Mouse (Mus musculus) forebrain, embryonic 11.5 days (tissue): ENCODE results near the gene Acta2. TPM values are rescaled to one million over a fixed set of nuclear protein-coding genes. Genes with fewer than 3 reads are reported as not detected.

ENCODE experiments used
- ATAC-seq: fragments of 200-750 bp; cut with Nextera tagmentation; replicated peaks from 2 replicates; pipeline ENCODE4 v1.8.0; 2017; ENCODE audit warnings: moderate TSS enrichment; ENCODE audit not compliant: low FRiP score
- DNase-seq: peaks from one replicate; pipeline ENCODE4 v3.0.0-alpha.2; 2017; ENCODE audit warnings: low spot score
- H3K27ac ChIP-seq: fragments of 300-500 bp; sonication (generic); 2 replicates; pipeline ENCODE4 v1.5.1; 2014; ENCODE audit warnings: low read depth, low read length
- H3K27me3 ChIP-seq: fragments of 300-500 bp; sonication (generic); 2 replicates; pipeline ENCODE4 v1.6.1; 2014; ENCODE audit warnings: mild to moderate bottlenecking, low read length, mixed read lengths; ENCODE audit not compliant: control insufficient read depth, insufficient read depth
- H3K36me3 ChIP-seq: fragments of 300-500 bp; sonication (generic); 2 replicates; pipeline ENCODE4 v1.6.1; 2014; ENCODE audit warnings: mild to moderate bottlenecking, low read length, moderate library complexity, mixed read lengths; ENCODE audit not compliant: control insufficient read depth, insufficient read depth
- H3K4me1 ChIP-seq: fragments of 300-500 bp; sonication (generic); replicated peaks from 2 replicates; pipeline ENCODE4 v1.6.1; 2014; ENCODE audit warnings: low read length, mixed read lengths; ENCODE audit not compliant: control insufficient read depth, insufficient read depth
- H3K4me2 ChIP-seq: fragments of 300-500 bp; sonication (generic); 2 replicates; pipeline ENCODE4 v1.6.1; 2014; ENCODE audit warnings: low read depth, mild to moderate bottlenecking, low read length, moderate library complexity, mixed read lengths; ENCODE audit not compliant: severe bottlenecking
- H3K4me3 ChIP-seq: fragments of 300-500 bp; sonication (generic); 2 replicates; pipeline ENCODE4 v1.5.1; 2014; ENCODE audit warnings: low read depth, low read length
- H3K9ac ChIP-seq: fragments of 300-500 bp; sonication (generic); 2 replicates; pipeline ENCODE4 v1.6.1; 2014; ENCODE audit warnings: low read length
- H3K9me3 ChIP-seq: fragments of 300-500 bp; sonication (generic); 2 replicates; pipeline ENCODE4 v1.6.1; 2016; ENCODE audit warnings: low read length, mixed read lengths; ENCODE audit not compliant: control insufficient read depth
- WGBS: fragments of 180-500 bp; shearing (Covaris S2); extraction: QIAGEN DNeasy Blood & Tissue Kit; methylation state at CpG from one replicate; pipeline ENCODE4 v1.1.7; 2014; 5-methylcytosine and 5-hydroxymethylcytosine counted together
- polyA plus RNA-seq: library from polyadenylated mRNA; unstranded; fragments of >200 nt; fragmentation: Nextera tagmentation; extraction: Ambion mirVana; gene quantifications from 2 replicates; pipeline ENCODE4 v1.2.1, GENCODE M21; 2014

Acta2 gene
- polyA plus RNA-seq, 1 experiment from 2014 or later, result 21.1 TPM

GRCm38 (mm10) chr19:34256936-34257335, 1.5 kb upstream of the Acta2 start:
- no peaks in the 10 kb centered on the region for H3K27me3 ChIP-seq
- H3K4me2 ChIP-seq, result no peak overlapping the region
- ATAC-seq, result no peak

GRCm38 (mm10) chr19:34256149-34256548, 759 bp upstream of the Acta2 start:
- no peak overlapping the region for H3K9ac ChIP-seq
- no peaks in the 10 kb centered on the region for H3K4me1 ChIP-seq
- H3K27me3 ChIP-seq, result no peaks in the 10 kb centered on the region
- H3K36me3 ChIP-seq, result no peaks in the 10 kb centered on the region
- ATAC-seq, result no peak
- H3K9me3 ChIP-seq, result no peaks in the 10 kb centered on the region
- no peak for DNase-seq
- WGBS, result 87% methylated on average over 5 of the region's 5 CpGs
- H3K4me2 ChIP-seq, result no peak overlapping the region
- H3K27ac ChIP-seq, result no peak overlapping the region
- H3K4me3 ChIP-seq, result no peak overlapping the region

More at GRCm38 (mm10) chr19:34256936-34257335, 1.5 kb upstream of the Acta2 start:
- DNase-seq, result no peak
- no peak overlapping the region for H3K4me3 ChIP-seq
- H3K4me1 ChIP-seq, result no peaks in the 10 kb centered on the region
- no peaks in the 10 kb centered on the region for H3K9me3 ChIP-seq
- no peak overlapping the region for H3K27ac ChIP-seq
- WGBS, result 96% methylated on average over 2 of the region's 2 CpGs
- H3K9ac ChIP-seq, result no peak overlapping the region
- no peaks in the 10 kb centered on the region for H3K36me3 ChIP-seq

DNA sequence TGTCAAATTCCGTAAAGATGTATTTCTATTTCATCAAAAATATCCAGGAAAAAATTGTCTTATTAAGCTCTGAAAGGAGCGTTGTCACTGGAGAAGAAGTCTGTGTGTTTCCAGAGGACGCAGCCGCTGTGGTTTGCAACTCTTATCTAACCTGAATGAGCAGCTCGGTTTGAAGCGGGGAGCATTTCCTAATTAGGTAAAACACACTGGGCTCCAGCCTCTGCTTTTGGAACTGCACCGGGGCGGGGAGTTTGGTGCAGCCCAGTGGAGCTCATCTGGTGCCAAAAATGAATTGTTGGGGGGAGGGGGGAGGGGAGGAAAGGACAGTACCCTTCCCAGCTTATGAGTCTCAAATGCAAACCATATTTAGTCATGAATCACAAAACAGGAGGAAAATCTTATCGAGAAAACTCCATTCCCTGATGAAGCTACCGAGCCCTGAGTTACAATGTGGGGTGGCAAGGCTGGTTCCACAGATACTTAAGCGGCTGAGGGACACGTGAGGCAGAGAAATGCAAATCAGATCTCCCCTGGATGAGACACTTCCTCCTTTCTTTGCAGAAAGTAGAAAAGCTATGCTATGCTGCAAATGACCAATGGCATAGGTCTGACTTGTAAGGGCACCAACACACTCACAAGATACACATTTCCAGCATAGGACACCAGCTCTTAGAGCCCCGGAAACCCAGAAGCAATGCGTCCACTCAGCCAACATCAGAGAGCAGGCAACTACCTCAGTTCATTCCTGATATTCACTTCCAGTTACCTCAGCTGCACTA, 1.1 kb downstream of the Acta2 start:
- Histone ChIP-seq H3K27me3 (no peaks in the 10 kb centered on the region), H3K4me3 (no peak overlapping the region), H3K36me3 (no peaks in the 10 kb centered on the region), H3K9me3 (no peaks in the 10 kb centered on the region), H3K27ac (no peak overlapping the region), H3K4me1 (no peaks in the 10 kb centered on the region), H3K4me2 (no peak overlapping the region), H3K9ac (no peak overlapping the region)
- 49% methylated on average over 14 of the region's 14 CpGs for whole genome bisulfite sequencing
- DNase-seq, result no peak
- ATAC-seq, result no peak

GRCm38 (mm10) chr19:34252450-34252849, 2.9 kb downstream of the Acta2 start:
- H3K36me3 ChIP-seq, result no peaks in the 10 kb centered on the region
- ATAC-seq (no peak), DNase-seq (no peak)
- H3K4me3 ChIP-seq, result no peak overlapping the region
- no peaks in the 10 kb centered on the region for H3K9me3 ChIP-seq
- H3K4me1 ChIP-seq, result no peaks in the 10 kb centered on the region
- 83% methylated on average over 9 of the region's 9 CpGs for WGBS
- H3K27me3 ChIP-seq, result no peaks in the 10 kb centered on the region
- H3K27ac ChIP-seq, result no peak overlapping the region
- no peak overlapping the region for H3K4me2 ChIP-seq
- H3K9ac ChIP-seq, result no peak overlapping the region

DNA sequence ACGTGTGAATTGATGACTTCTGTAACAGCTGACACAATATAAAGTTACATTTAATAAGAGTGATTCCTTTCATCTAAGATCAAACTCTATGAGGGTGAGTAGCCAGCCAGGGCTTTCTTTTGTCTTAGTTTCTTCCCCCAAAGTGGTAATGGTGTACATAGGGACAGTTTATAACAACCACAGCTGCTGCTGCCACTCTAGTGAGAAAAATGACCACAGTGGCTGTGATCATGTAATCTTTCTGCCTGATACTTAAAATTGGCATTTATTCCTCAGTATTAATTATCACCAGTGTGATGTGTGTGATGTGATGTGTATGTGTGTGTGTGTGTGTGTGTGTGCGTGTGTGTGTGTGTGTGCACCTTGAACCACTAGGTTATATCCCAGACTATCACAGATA, 3.5 kb downstream of the Acta2 start:
- 81% methylated on average over 2 of the region's 2 CpGs for WGBS
- no peaks in the 10 kb centered on the region for H3K9me3 ChIP-seq
- no peak overlapping the region for H3K4me2 ChIP-seq
- no peaks in the 10 kb centered on the region for H3K27me3 ChIP-seq
- no peak overlapping the region for H3K27ac ChIP-seq
- H3K36me3 ChIP-seq, result no peaks in the 10 kb centered on the region
- H3K9ac ChIP-seq, result no peak overlapping the region
- no peak for DNase-seq
- H3K4me3 ChIP-seq, result no peak overlapping the region
- no peak for ATAC-seq
- no peaks in the 10 kb centered on the region for H3K4me1 ChIP-seq

- no peak overlapping the region for H3K27ac ChIP-seq
- no peak overlapping the region for H3K4me2 ChIP-seq
- WGBS, result 82% methylated on average over 4 of the region's 4 CpGs
- ATAC-seq, result no peak
- no peak overlapping the region for H3K4me3 ChIP-seq
- H3K27me3 ChIP-seq, result no peaks in the 10 kb centered on the region
- H3K4me1 ChIP-seq, result no peaks in the 10 kb centered on the region
- no peak for DNase-seq
- H3K36me3 ChIP-seq, result no peaks in the 10 kb centered on the region
- no peaks in the 10 kb centered on the region for H3K9me3 ChIP-seq
- H3K9ac ChIP-seq, result no peak overlapping the region
These were observed 4.8 kb downstream of the Acta2 start for GRCm38 (mm10) chr19:34250621-34251020.

DNA sequence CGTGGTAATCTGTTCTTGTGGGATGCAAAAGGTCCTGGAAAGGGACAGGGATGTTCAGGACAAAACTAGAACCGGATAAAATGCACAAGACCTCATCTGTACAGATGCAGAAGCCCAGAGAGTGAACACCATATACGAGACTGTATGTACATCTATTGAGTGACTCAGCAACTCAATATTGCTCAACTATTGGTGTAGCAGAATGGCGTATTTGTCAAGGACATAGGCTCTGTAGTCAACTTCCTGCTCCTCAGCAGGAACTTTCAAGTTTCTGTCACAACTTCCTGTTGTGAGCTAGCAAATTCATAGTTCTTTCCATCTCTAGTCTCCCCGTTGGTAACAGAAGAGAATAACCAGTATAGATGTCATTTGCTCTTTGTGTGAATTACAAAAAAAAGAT, 6.8 kb downstream of the Acta2 start:
- Histone ChIP-seq H3K36me3 (no peaks in the 10 kb centered on the region), H3K4me1 (no peaks in the 10 kb centered on the region), H3K4me3 (no peak overlapping the region), H3K4me2 (no peak overlapping the region), H3K27me3 (no peaks in the 10 kb centered on the region), H3K9ac (no peak overlapping the region), H3K9me3 (no peaks in the 10 kb centered on the region), H3K27ac (no peak overlapping the region)
- ATAC-seq (no peak), DNase-seq (no peak)
- WGBS, result 83% methylated on average over 5 of the region's 5 CpGs

GRCm38 (mm10) chr19:34244056-34244455, 11.3 kb downstream of the Acta2 start:
- Histone ChIP-seq H3K27me3 (no peaks in the 10 kb centered on the region), H3K9me3 (no peaks in the 10 kb centered on the region), H3K36me3 (no peaks in the 10 kb centered on the region), H3K27ac (no peak overlapping the region), H3K4me2 (no peak overlapping the region), H3K4me1 (no peaks in the 10 kb centered on the region), H3K4me3 (no peak overlapping the region), H3K9ac (no peak overlapping the region)
- ATAC-seq (peak; percentile 65), DNase-seq (no peak)
- 17% methylated on average over 6 of the region's 6 CpGs for WGBS

- DNase-seq (no peak), ATAC-seq (no peak)
- no peaks in the 10 kb centered on the region for H3K9me3 ChIP-seq
- H3K4me2 ChIP-seq, result no peak overlapping the region
- H3K36me3 ChIP-seq, result no peaks in the 10 kb centered on the region
- no peaks in the 10 kb centered on the region for H3K4me1 ChIP-seq
- H3K27ac ChIP-seq, result no peak overlapping the region
- no peaks in the 10 kb centered on the region for H3K27me3 ChIP-seq
- H3K4me3 ChIP-seq, result no peak overlapping the region
- no peak overlapping the region for H3K9ac ChIP-seq
These were observed 12.5 kb downstream of the Acta2 start for GRCm38 (mm10) chr19:34242925-34243324.
